Mouse (Mus musculus) midbrain, embryonic 14.5 days (tissue): ENCODE measurements around the gene Usp7. TPM values are rescaled to one million over a fixed set of nuclear protein-coding genes. Genes with fewer than 3 reads are reported as not detected.
A peak's percentile ranks its signal among the peaks of the same experiment; 100 is the strongest.
"Not testable (repeated sequence)": the region's sequence is repeated elsewhere in the genome, so short reads cannot be mapped to it uniquely, and the experiment has no call there.

Experiments
- ATAC-seq: fragments of 200-750 bp; cut with Nextera tagmentation; 2 replicates; pipeline ENCODE4 v1.8.0; 2017; ENCODE audit warnings: moderate number of reproducible peaks, moderate library complexity; ENCODE audit not compliant: low FRiP score, low TSS enrichment
- DNase-seq: peaks from one replicate; pipeline ENCODE4 v3.0.0-alpha.2; 2015
- H3K27ac ChIP-seq: fragments of 300-500 bp; sonication (generic); replicated peaks from 2 replicates; pipeline ENCODE4 v1.5.1; 2014; ENCODE audit warnings: mild to moderate bottlenecking, low read depth, low read length, moderate library complexity
- H3K27me3 ChIP-seq: fragments of 300-500 bp; sonication (generic); 2 replicates; pipeline ENCODE4 v1.6.1; 2014; ENCODE audit warnings: low read length, control low read depth, mixed read lengths; ENCODE audit not compliant: control insufficient read depth, insufficient read depth
- H3K36me3 ChIP-seq: fragments of 300-500 bp; sonication (generic); 2 replicates; pipeline ENCODE4 v1.6.1; 2014; ENCODE audit warnings: low read length, control low read depth; ENCODE audit not compliant: control insufficient read depth, insufficient read depth
- H3K4me1 ChIP-seq: fragments of 300-500 bp; sonication (generic); 2 replicates; pipeline ENCODE4 v1.6.1; 2014; ENCODE audit warnings: mild to moderate bottlenecking, antibody characterized with exemption, low read length, control low read depth; ENCODE audit not compliant: control insufficient read depth, insufficient read depth
- H3K4me2 ChIP-seq: fragments of 300-500 bp; sonication (generic); 2 replicates; pipeline ENCODE4 v1.6.1; 2014; ENCODE audit warnings: mild to moderate bottlenecking, low read length, moderate library complexity
- H3K4me3 ChIP-seq: fragments of 300-500 bp; sonication (generic); replicated peaks from 2 replicates; pipeline ENCODE4 v1.5.1; 2014; ENCODE audit warnings: low read depth, low read length
- H3K9ac ChIP-seq: fragments of 300-500 bp; sonication (generic); replicated peaks from 2 replicates; pipeline ENCODE4 v1.6.1; 2014; ENCODE audit warnings: mild to moderate bottlenecking, low read length, moderate library complexity
- H3K9me3 ChIP-seq: fragments of 300-500 bp; sonication (generic); 2 replicates; pipeline ENCODE4 v1.6.1; 2016; ENCODE audit warnings: low read length, control low read depth, mixed read lengths; ENCODE audit not compliant: control insufficient read depth
- WGBS: fragments of 180-500 bp; shearing (Covaris S2); extraction: QIAGEN DNeasy Blood & Tissue Kit; methylation state at CpG from one replicate; pipeline ENCODE4 v1.1.7; 2014; 5-methylcytosine and 5-hydroxymethylcytosine counted together
- polyA plus RNA-seq: library from polyadenylated mRNA; unstranded; fragments of >200 nt; fragmentation: Nextera tagmentation; extraction: Ambion mirVana; gene quantifications from 2 replicates; pipeline ENCODE4 v1.2.1, GENCODE M21; 2014

Usp7 gene
- polyA plus RNA-seq, 1 experiment from 2014 or later, result 50.0 TPM

DNA sequence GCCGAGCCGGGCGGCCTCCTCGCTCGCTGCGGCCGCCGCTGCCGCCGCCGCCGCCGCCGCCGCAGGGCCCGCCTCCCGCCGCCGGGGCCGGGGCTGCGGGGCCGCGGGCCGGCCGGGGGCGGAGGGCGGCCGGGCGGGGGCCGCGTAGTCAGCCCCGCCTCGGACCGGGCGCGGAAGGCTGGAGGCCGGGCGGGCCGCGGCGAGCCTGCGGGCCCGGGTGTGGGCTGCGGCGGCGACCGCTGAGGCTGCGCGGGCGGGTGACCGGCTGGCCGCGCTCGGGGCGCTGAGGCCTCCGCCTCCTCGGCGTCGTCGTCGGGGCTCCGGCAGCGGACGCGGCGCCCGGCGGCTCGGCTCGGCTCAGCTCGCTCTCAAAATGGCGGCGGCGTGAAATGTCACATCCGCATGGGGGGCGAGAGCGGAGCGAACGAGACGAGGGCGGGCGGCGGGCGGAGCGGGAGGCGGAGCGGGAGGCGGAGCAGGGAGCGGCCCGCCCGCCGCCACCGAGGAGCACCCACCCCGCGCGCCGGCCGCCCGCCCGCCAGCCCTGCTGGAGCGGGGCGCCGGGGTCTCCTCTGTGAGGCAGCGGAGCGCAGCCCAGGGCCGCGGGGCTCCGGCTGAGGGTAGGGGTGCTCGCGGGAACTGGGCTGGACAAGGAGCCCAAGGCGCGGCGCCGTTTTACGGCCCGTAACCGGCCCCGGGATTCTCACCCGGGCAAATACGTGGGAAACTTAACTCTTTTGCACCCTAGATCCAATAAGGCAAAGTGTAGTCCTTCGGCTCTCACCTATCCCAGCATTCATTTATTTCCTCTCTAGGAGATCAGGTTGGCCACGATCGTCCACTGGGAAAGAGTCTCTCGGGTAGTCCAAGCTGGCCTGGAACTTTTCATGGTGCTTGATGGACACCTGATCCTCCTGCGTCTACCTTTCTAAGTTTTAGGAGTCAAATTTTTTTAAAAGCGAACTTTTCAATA is 53.3 kb downstream of the Usp7 start:
- peak; percentile 97 for DNase-seq
- H3K4me1 ChIP-seq, result peaks cover 25% of the 10 kb centered on the region
- H3K9ac ChIP-seq, result peak overlapping the region; percentile 95
- WGBS, result 2% methylated on average over 91 of the region's 126 CpGs
- ATAC-seq, result peak; percentile 91
- H3K27ac ChIP-seq, result peak overlapping the region; percentile 96
- H3K27me3 ChIP-seq, result no peaks in the 10 kb centered on the region
- peak overlapping the region; percentile 61 for H3K4me3 ChIP-seq
- H3K36me3 ChIP-seq, result no peaks in the 10 kb centered on the region
- no peaks in the 10 kb centered on the region for H3K9me3 ChIP-seq
- peak overlapping the region; percentile 63 for H3K4me2 ChIP-seq

DNA sequence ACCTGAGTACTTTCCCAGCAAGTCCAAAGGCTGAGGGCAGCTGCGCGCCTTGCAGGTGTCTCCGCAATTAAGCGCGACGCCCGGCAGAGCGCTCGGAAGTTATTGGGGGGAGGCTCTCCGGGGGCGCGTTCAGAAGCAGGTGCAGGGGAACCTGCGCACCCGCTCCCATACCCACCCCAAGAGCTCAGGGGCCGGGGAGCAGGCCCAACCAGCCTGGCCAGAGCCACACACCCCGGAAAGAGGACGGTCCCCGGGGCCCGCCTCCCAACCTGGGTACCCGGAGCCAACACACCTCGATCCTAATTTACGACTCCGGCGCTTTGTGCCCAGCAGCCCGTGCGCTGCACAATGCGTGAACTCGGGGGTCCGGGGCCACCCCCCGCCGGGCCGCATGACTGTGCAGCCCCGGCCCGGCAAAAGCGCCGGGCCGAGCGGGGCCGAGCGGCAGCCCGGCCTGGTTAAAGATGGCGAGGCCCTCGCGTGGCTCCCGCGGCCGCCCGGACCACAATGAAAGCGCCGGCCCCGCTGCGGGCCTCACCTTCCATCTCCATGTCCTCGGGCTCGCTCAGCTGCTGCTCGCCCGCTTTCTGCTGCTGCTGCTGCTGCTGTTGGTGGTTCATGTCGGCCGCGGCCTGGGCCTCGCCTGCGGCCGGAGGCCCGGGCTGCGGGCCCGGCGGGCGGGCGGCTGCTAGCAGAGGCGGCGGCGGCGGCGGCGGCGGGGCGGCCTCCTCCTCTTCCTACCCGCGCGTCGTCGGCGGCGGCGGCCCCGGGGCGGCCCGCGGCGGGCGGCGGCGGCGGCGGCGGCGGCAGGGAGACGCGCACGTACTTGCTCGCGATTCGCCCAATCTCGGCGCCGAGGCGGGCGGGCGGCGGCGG is 54.2 kb downstream of the Usp7 start:
- Histone ChIP-seq H3K27ac (peak overlapping the region; percentile 96), H3K4me2 (peak overlapping the region; percentile 99), H3K36me3 (no peaks in the 10 kb centered on the region), H3K4me1 (peaks cover 25% of the 10 kb centered on the region), H3K27me3 (no peaks in the 10 kb centered on the region), H3K9ac (peak overlapping the region; percentile 95), H3K4me3 (peak overlapping the region; percentile 99), H3K9me3 (no peaks in the 10 kb centered on the region)
- DNase-seq (peak; percentile 62), ATAC-seq (peak; percentile 41)
- under 1% methylated on average over 69 of the region's 110 CpGs for WGBS

DNA sequence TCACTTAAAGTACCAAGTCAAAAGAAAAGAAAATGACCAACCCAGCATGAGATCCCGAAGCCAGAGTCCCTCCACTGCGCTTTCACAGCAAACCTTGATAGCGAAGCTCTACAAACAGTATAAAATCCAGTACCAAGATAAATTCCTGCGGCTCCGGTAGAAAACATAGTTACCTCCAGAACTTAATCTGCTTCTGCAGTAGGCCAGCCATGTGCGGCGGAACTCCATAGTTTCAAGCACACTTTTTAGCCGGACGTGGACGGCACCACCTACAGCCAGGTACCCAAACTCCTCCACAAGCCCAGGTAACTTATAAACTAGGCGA is 54.8 kb downstream of the Usp7 start:
- peak overlapping the region; percentile 99 for H3K4me2 ChIP-seq
- H3K4me3 ChIP-seq, result peak overlapping the region; percentile 99
- no peaks in the 10 kb centered on the region for H3K36me3 ChIP-seq
- no peak for ATAC-seq
- peaks cover 25% of the 10 kb centered on the region for H3K4me1 ChIP-seq
- DNase-seq, result peak; percentile 29
- H3K9ac ChIP-seq, result peak overlapping the region; percentile 95
- no peaks in the 10 kb centered on the region for H3K27me3 ChIP-seq
- no peaks in the 10 kb centered on the region for H3K9me3 ChIP-seq
- 1% methylated on average over 11 of the region's 11 CpGs for WGBS
- no peak overlapping the region; the same call in 1 of the 2 replicates for H3K27ac ChIP-seq

- Histone ChIP-seq H3K9ac (peak overlapping the region; percentile 95), H3K9me3 (no peaks in the 10 kb centered on the region), H3K4me1 (peaks cover 25% of the 10 kb centered on the region), H3K27ac (no peak overlapping the region), H3K4me3 (peak overlapping the region; percentile 99), H3K27me3 (no peaks in the 10 kb centered on the region), H3K4me2 (peak overlapping the region; percentile 99), H3K36me3 (no peaks in the 10 kb centered on the region)
- no peak for DNase-seq
- WGBS, result under 1% methylated on average over 7 of the region's 7 CpGs
- no peak for ATAC-seq
Observed at GRCm38 (mm10) chr16:8736757-8737156, 55.4 kb downstream of the Usp7 start.

GRCm38 (mm10) chr16:8736032-8736431 is 56.1 kb downstream of the Usp7 start:
- Histone ChIP-seq H3K4me3 (peak overlapping the region; percentile 99), H3K9me3 (no peaks in the 10 kb centered on the region), H3K27me3 (no peaks in the 10 kb centered on the region), H3K27ac (no peak overlapping the region), H3K9ac (peak overlapping the region; percentile 39; the same call in 1 of the 2 replicates), H3K4me1 (peaks cover 25% of the 10 kb centered on the region), H3K36me3 (no peaks in the 10 kb centered on the region), H3K4me2 (peak overlapping the region; percentile 99)
- DNase-seq, result peak; percentile 13
- WGBS, result 16% methylated on average over 8 of the region's 8 CpGs
- no peak for ATAC-seq

GRCm38 (mm10) chr16:8734693-8735092 is 57.4 kb downstream of the Usp7 start:
- 80% methylated on average over 4 of the region's 4 CpGs for WGBS
- Histone ChIP-seq H3K36me3 (no peaks in the 10 kb centered on the region), H3K9me3 (no peaks in the 10 kb centered on the region), H3K4me1 (peaks cover 29% of the 10 kb centered on the region), H3K4me2 (peak overlapping the region; percentile 99), H3K9ac (no peak overlapping the region), H3K27ac (no peak overlapping the region), H3K4me3 (no peak overlapping the region), H3K27me3 (no peaks in the 10 kb centered on the region)
- DNase-seq (no peak), ATAC-seq (no peak)

DNA sequence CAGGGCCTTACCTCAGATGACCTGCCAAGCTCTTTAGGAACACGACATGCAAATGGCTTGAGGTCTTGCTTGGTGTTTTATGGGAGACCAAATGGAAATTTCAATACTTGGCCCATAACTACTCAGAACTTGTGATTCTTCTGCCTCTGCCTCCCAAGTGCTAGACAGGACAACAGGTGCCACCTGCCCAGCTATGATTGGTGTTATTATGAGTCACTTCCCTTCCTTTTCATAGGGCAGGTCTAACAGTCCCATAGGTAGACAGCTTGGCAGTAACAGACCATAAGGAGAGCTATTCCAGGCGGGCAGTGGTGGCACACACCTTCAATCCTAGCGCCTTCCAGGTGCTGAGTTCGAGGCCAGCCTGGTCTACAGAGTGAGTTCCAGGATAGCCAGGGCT is 58.5 kb downstream of the Usp7 start:
- Histone ChIP-seq H3K36me3 (no peaks in the 10 kb centered on the region), H3K27ac (no peak overlapping the region), H3K4me2 (no peak overlapping the region), H3K4me3 (no peak overlapping the region), H3K4me1 (peaks cover 32% of the 10 kb centered on the region), H3K9me3 (no peaks in the 10 kb centered on the region), H3K27me3 (no peaks in the 10 kb centered on the region), H3K9ac (no peak overlapping the region)
- DNase-seq (no peak), ATAC-seq (no peak)
- WGBS, result 94% methylated on average over 4 of the region's 4 CpGs

- ATAC-seq, H3K36me3 ChIP-seq, DNase-seq, H3K9me3 ChIP-seq, H3K9ac ChIP-seq, H3K27ac ChIP-seq, H3K4me2 ChIP-seq, H3K4me3 ChIP-seq, H3K27me3 ChIP-seq: not testable (repeated sequence)
- peaks cover 38% of the 10 kb centered on the region for H3K4me1 ChIP-seq
- 97% methylated on average over 3 of the region's 4 CpGs for WGBS
Observed at GRCm38 (mm10) chr16:8732450-8732849, 59.7 kb downstream of the Usp7 start.
